Mouse (Mus musculus): ENCODE results near the gene Pmvk. TPM values are rescaled to one million over a fixed set of nuclear protein-coding genes. Genes with fewer than 3 reads are reported as not detected.

The Pmvk gene
- total RNA-seq, 2 experiments from 2014 or later, result 30.1 to 30.3 TPM

GRCm38 (mm10) chr3:89494630-89495029 is 40.3 kb downstream of the Pmvk start:
- no peak for DNase-seq (ENCODE audit: low spot score in 2 of 2)
- H3K4me3 ChIP-seq, result no peak overlapping the region
- TF ChIP-seq CTCF (conservative IDR thresholded peaks at IDR 0.05), result peak; percentile 32
- H3K27ac ChIP-seq, result no peak overlapping the region

GRCm38 (mm10) chr3:89496366-89496765 is 42.0 kb downstream of the Pmvk start:
- H3K27ac ChIP-seq, result no peak overlapping the region
- TF ChIP-seq CTCF (conservative IDR thresholded peaks at IDR 0.05), result peak; percentile 24; the same call in 1 of the 2 replicates
- H3K4me3 ChIP-seq, result no peak overlapping the region
- no peak for DNase-seq (ENCODE audit: low spot score in 2 of 2)

DNA sequence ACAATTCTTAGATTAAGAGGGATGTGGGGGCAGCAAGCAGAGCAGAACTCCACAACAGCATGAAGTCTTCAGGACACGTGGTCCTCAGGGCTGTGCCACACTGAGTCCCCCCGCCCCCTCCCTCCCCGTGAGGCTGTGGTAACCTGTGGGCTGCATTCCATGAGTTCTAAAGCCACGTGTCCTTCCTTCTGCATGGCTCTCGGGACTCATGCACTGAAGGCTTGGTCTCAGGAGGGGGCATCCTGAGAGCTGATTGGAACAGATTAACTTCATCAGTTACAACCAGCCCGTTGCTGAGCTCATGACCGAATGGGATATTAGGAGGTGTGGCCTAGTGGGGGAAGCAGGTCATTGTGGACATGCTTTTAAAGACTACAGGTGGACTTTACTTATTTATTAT is 45.4 kb downstream of the Pmvk start:
- no peak for TF ChIP-seq CTCF (conservative IDR thresholded peaks at IDR 0.05)
- DNase-seq (ENCODE audit: low spot score in 2 of 2), result no peak
- Histone ChIP-seq H3K27ac (no peak overlapping the region), H3K4me3 (no peak overlapping the region)

- DNase-seq (ENCODE audit: low spot score in 2 of 2), result no peak
These were observed 47.1 kb downstream of the Pmvk start for GRCm38 (mm10) chr3:89501486-89501885.

GRCm38 (mm10) chr3:89502551-89502950 is 48.2 kb downstream of the Pmvk start:
- no peak for DNase-seq (ENCODE audit: low spot score in 2 of 2)
- Histone ChIP-seq H3K4me3 (no peak overlapping the region), H3K27ac (no peak overlapping the region)
- TF ChIP-seq CTCF (conservative IDR thresholded peaks at IDR 0.05), result no peak

More at GRCm38 (mm10) chr3:89501486-89501885, 47.1 kb downstream of the Pmvk start:
- Histone ChIP-seq H3K4me3 (no peak overlapping the region), H3K27ac (no peak overlapping the region)
- TF ChIP-seq CTCF (conservative IDR thresholded peaks at IDR 0.05), result peak; percentile 67

DNA sequence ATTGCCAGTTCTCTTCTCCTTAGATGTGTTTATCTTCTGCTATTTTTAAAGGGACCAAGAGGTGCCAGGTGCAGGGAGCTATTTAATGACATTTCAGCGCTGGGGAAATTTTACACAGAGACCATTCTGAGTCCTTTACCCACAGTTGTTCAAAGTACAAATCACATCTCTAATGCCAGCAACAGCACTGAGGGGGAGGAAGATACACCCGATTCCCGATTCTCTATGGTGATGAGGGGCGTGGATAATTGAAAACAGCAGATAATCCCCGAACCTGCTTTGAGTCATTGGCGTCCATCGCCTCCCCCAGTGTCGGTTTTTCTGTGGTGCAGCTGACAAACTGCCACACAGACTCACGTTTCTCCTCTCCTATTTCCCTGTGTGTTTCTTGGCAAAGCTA is 53.7 kb downstream of the Pmvk start:
- TF ChIP-seq CTCF (conservative IDR thresholded peaks at IDR 0.05), result no peak
- peak; percentile 47 to 71 for DNase-seq (ENCODE audit: low spot score in 2 of 2)
- Histone ChIP-seq H3K4me3 (no peak overlapping the region), H3K27ac (peak overlapping the region; percentile 87)

DNA sequence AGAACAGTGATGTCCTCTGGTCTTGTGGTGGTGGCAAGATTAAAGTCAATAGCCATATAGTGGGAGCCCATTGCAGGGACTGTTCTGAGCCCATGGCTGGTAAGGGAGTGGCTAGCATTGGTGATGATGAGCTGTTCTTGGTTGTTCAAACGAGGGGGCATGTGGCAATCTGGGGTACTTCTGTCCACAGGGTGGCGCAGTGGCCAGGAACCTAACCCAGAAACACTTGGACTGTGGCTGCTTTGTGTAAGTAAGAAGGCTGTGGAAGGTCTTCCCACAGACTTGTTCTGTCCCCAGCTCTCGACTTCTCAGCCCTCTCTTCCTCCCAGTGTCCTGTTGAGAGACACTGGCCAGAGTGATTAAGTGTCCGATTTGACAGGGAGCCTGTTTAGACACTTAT is 56.6 kb downstream of the Pmvk start:
- Histone ChIP-seq H3K4me3 (no peak overlapping the region; the same call in 1 of the 2 replicates), H3K27ac (peak overlapping the region; percentile 46; the same call in 1 of the 2 replicates)
- TF ChIP-seq CTCF (conservative IDR thresholded peaks at IDR 0.05), result peak; percentile 80
- peak; percentile 52 to 63 for DNase-seq (ENCODE audit: low spot score in 2 of 2)

DNA sequence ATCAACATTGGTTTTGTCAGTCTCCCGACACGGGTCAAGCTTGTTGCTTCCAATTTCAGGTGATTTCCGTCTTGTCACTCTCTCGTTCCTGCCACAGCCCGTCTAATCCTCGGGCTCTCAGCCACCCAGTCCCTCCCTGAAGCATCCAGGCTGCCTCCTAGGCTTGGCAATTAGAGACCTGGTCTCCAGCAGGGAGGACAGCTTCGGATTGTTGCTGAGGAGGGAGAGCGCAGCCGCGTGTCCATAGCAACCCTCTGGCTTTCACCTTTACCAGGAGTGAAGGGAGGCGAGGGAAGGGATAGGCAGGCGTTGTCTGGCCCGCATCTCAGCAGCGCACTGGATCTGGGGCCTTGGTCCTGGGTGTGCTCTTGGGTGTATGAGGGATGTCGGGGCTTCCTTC is 57.1 kb downstream of the Pmvk start:
- H3K4me3 ChIP-seq, result no peak overlapping the region; the same call in 1 of the 2 replicates
- H3K27ac ChIP-seq, result peak overlapping the region; percentile 46; the same call in 1 of the 2 replicates
- no peak for DNase-seq (ENCODE audit: low spot score in 2 of 2)
- no peak for TF ChIP-seq CTCF (conservative IDR thresholded peaks at IDR 0.05)

- TF ChIP-seq CTCF (conservative IDR thresholded peaks at IDR 0.05), result peak; percentile 83
- no peak overlapping the region for H3K27ac ChIP-seq
- no peak overlapping the region for H3K4me3 ChIP-seq
- peak in 1 of 2 experiments; percentile 47 for DNase-seq (ENCODE audit: low spot score in 2 of 2)
These were observed 57.9 kb downstream of the Pmvk start for GRCm38 (mm10) chr3:89512225-89512624.

- DNase-seq (ENCODE audit: low spot score in 2 of 2), result no peak
- Histone ChIP-seq H3K4me3 (no peak overlapping the region), H3K27ac (no peak overlapping the region)
- TF ChIP-seq CTCF (conservative IDR thresholded peaks at IDR 0.05), result no peak
These were observed 61.1 kb downstream of the Pmvk start for GRCm38 (mm10) chr3:89515444-89515843.

GRCm38 (mm10) chr3:89516321-89516720 is 62.0 kb downstream of the Pmvk start:
- TF ChIP-seq CTCF (conservative IDR thresholded peaks at IDR 0.05), result peak; percentile 62
- no peak for DNase-seq (ENCODE audit: low spot score in 2 of 2)
- no peak overlapping the region for H3K4me3 ChIP-seq
- H3K27ac ChIP-seq, result no peak overlapping the region

Other genes with a start within 250 kb of the Pmvk start
- 10 to 100 TPM; 42.6 to 43.8 TPM for gene Thbs3, start 239.4 kb upstream of the Pmvk start, total RNA-seq (2021)
- gene Mtx1, start 227.5 kb upstream of the Pmvk start, total RNA-seq (2021), result 100 to 1,000 TPM; 100 to 102 TPM
- gene Muc1, start 225.5 kb upstream of the Pmvk start, total RNA-seq (2021), result 1 to 10 TPM in 1 of 2 experiments, under 1 TPM in 1; 0.31 to 1.3 TPM
- gene Krtcap2, start 208.6 kb upstream of the Pmvk start, total RNA-seq (2021), result 10 to 100 TPM; 75.8 to 80.5 TPM
- gene Trim46, start 208.2 kb upstream of the Pmvk start, total RNA-seq (2021), result 10 to 100 TPM; 89.1 to 92.8 TPM
- gene Dpm3, start 195.2 kb upstream of the Pmvk start, total RNA-seq (2021), result 10 to 100 TPM; 51.2 to 61.0 TPM
- 10 to 100 TPM; 46.3 to 58.9 TPM for gene Slc50a1, start 184.0 kb upstream of the Pmvk start, total RNA-seq (2021)
- gene Efna1, start 173.4 kb upstream of the Pmvk start, total RNA-seq (2021), result 1 to 10 TPM; 7.6 to 7.9 TPM
- gene Efna3, start 131.6 kb upstream of the Pmvk start, total RNA-seq (2021), result 10 to 100 TPM; 65.5 to 76.3 TPM
- under 1 TPM; 0.61 to 0.96 TPM for gene Efna4, start 116.5 kb upstream of the Pmvk start, total RNA-seq (2021)
- gene Adam15, start 104.5 kb upstream of the Pmvk start, total RNA-seq (2021), result 100 to 1,000 TPM; 122 to 127 TPM
- under 1 TPM; 0.29 to 0.77 TPM for gene Dcst2, start 92.6 kb upstream of the Pmvk start, total RNA-seq (2021)
- gene Dcst1, start 89.3 kb upstream of the Pmvk start, total RNA-seq (2021), result not detected
- gene Zbtb7b, start 59.8 kb upstream of the Pmvk start, total RNA-seq (2021), result 10 to 100 TPM; 11.3 to 13.4 TPM
- 1 to 10 TPM; 5.8 to 7.1 TPM for gene Lenep, start 51.7 kb upstream of the Pmvk start, total RNA-seq (2021)
- gene Flad1, start 42.7 kb upstream of the Pmvk start, total RNA-seq (2021), result 10 to 100 TPM; 37.2 to 39.8 TPM
- gene Cks1b, start 36.2 kb upstream of the Pmvk start, total RNA-seq (2021), result 1 to 10 TPM; 1.4 to 2.7 TPM
- gene Shc1, start 36.1 kb upstream of the Pmvk start, total RNA-seq (2021), result 10 to 100 TPM; 12.2 to 14.3 TPM
- gene Pygo2, start 24.3 kb upstream of the Pmvk start, total RNA-seq (2021), result 10 to 100 TPM; 55.5 to 61.9 TPM
- 10 to 100 TPM; 38.9 to 41.8 TPM for gene Pbxip1, start 17.8 kb upstream of the Pmvk start, total RNA-seq (2021)
- 10 to 100 TPM; 25.6 to 29.1 TPM for gene Kcnn3, start 65.6 kb downstream of the Pmvk start, total RNA-seq (2021)

Data from layer of hippocampus, adult 2 months (tissue).